Mouse (Mus musculus): ENCODE results near the gene Mesp1. TPM values are rescaled to one million over a fixed set of nuclear protein-coding genes. Genes with fewer than 3 reads are reported as not detected.
"Not testable (repeated sequence)": the region's sequence is repeated elsewhere in the genome, so short reads cannot be mapped to it uniquely, and the experiment has no call there.

Gene Mesp1
- total RNA-seq, 4 experiments from 2014 or later, result 0.30 TPM; not detected in 3

GRCm38 (mm10) chr7:79792635-79793421, 760 bp downstream of the Mesp1 start:
- no peak for DNase-seq (ENCODE audit: low spot score in 2 of 2)

GRCm38 (mm10) chr7:79789812-79790211, 3.8 kb downstream of the Mesp1 start:
- not testable (repeated sequence) for DNase-seq (ENCODE audit: low spot score in 2 of 2)

GRCm38 (mm10) chr7:79786295-79786694, 7.3 kb downstream of the Mesp1 start:
- DNase-seq (ENCODE audit: low spot score in 2 of 2), result peak; percentile 26 to 42

- DNase-seq (ENCODE audit: low spot score in 2 of 2), result no peak
Observed at GRCm38 (mm10) chr7:79782516-79782855, 11.1 kb downstream of the Mesp1 start.

GRCm38 (mm10) chr7:79781826-79782515, 11.6 kb downstream of the Mesp1 start:
- DNase-seq (ENCODE audit: low spot score in 2 of 2), result no peak

- peak; percentile 31 to 55 for DNase-seq (ENCODE audit: low spot score in 2 of 2)
Observed at GRCm38 (mm10) chr7:79780647-79781626, 12.7 kb downstream of the Mesp1 start.

- peak in 1 of 2 experiments; percentile 42 for DNase-seq (ENCODE audit: low spot score in 2 of 2)
Observed at GRCm38 (mm10) chr7:79771561-79772512, 21.8 kb downstream of the Mesp1 start.

- no peak for DNase-seq (ENCODE audit: low spot score in 2 of 2)
Observed at GRCm38 (mm10) chr7:79769664-79770063, 23.9 kb downstream of the Mesp1 start.

- no peak for DNase-seq (ENCODE audit: low spot score in 2 of 2)
Observed at GRCm38 (mm10) chr7:79765991-79766390, 27.6 kb downstream of the Mesp1 start.

- no peak for DNase-seq (ENCODE audit: low spot score in 2 of 2)
Observed at GRCm38 (mm10) chr7:79762106-79762505, 31.5 kb downstream of the Mesp1 start.

- DNase-seq (ENCODE audit: low spot score in 2 of 2), result no peak
Observed at GRCm38 (mm10) chr7:79761124-79761876, 32.3 kb downstream of the Mesp1 start.

- DNase-seq (ENCODE audit: low spot score in 2 of 2), result no peak
Observed at GRCm38 (mm10) chr7:79759766-79760165, 33.8 kb downstream of the Mesp1 start.

- DNase-seq (ENCODE audit: low spot score in 2 of 2), result no peak
Observed at GRCm38 (mm10) chr7:79758176-79758575, 35.4 kb downstream of the Mesp1 start.

- DNase-seq (ENCODE audit: low spot score in 2 of 2), result no peak
Observed at GRCm38 (mm10) chr7:79756334-79756733, 37.3 kb downstream of the Mesp1 start.

- DNase-seq (ENCODE audit: low spot score in 2 of 2), result no peak
Observed at GRCm38 (mm10) chr7:79749511-79749910, 44.1 kb downstream of the Mesp1 start.

GRCm38 (mm10) chr7:79747659-79748058, 45.9 kb downstream of the Mesp1 start:
- no peak for DNase-seq (ENCODE audit: low spot score in 2 of 2)

- DNase-seq (ENCODE audit: low spot score in 2 of 2), result no peak
Observed at GRCm38 (mm10) chr7:79744585-79744984, 49.0 kb downstream of the Mesp1 start.

GRCm38 (mm10) chr7:79744051-79744450, 49.5 kb downstream of the Mesp1 start:
- DNase-seq (ENCODE audit: low spot score in 2 of 2), result no peak

GRCm38 (mm10) chr7:79742659-79743536, 50.7 kb downstream of the Mesp1 start, which contains the start of the genes Pex11a and Wdr93:
Gene Pex11a (minus strand): TSS chr7:79743131.
Gene Wdr93 (plus strand): TSS chr7:79743163.
- peak; percentile 48 to 79 for DNase-seq (ENCODE audit: low spot score in 2 of 2)

All from left cerebral cortex, adult 8-10 months (tissue).